Mouse (Mus musculus) megakaryocyte, embryonic 14.5 days (primary cell): Measurements from ENCODE around the gene Rab4b. TPM values are rescaled to one million over a fixed set of nuclear protein-coding genes. Genes with fewer than 3 reads are reported as not detected.

Experiments used
- H3K27me3 ChIP-seq: replicated peaks from 2 replicates; pipeline ENCODE3; 2012; ENCODE audit warnings: inconsistent platforms
- H3K36me3 ChIP-seq: replicated peaks from 2 replicates; pipeline ENCODE3; 2012; ENCODE audit warnings: low read length, inconsistent platforms, mixed read lengths
- H3K4me1 ChIP-seq: 2 replicates; pipeline ENCODE4 v1.6.1; 2012; ENCODE audit warnings: inconsistent platforms
- H3K4me3 ChIP-seq: replicated peaks from 2 replicates; pipeline ENCODE3; 2012; ENCODE audit warnings: moderate library complexity, mild to moderate bottlenecking, inconsistent platforms
- H3K9me3 ChIP-seq: 2 replicates; pipeline ENCODE4 v1.6.1; 2012; ENCODE audit warnings: inconsistent platforms
- FLI1 ChIP-seq: IDR thresholded peaks from 2 replicates; pipeline ENCODE4 v1.6.1; 2012; ENCODE audit warnings: low read length, inconsistent platforms, mixed read lengths
- GATA1 ChIP-seq: IDR thresholded peaks from 3 replicates; pipeline ENCODE4 v1.6.1; 2012; ENCODE audit warnings: mixed read lengths, low read length, inconsistent platforms, borderline replicate concordance
- polyA plus RNA-seq: library from polyadenylated mRNA; stranded (reverse); fragments of >175 nt; gene quantifications from 2 replicates; pipeline ENCODE4 v1.2.3, GENCODE M21; 2012; ENCODE audit warnings: low replicate concordance; ENCODE audit not compliant: insufficient read depth

The Rab4b gene
- polyA plus RNA-seq, 1 experiment, result 700 TPM

DNA sequence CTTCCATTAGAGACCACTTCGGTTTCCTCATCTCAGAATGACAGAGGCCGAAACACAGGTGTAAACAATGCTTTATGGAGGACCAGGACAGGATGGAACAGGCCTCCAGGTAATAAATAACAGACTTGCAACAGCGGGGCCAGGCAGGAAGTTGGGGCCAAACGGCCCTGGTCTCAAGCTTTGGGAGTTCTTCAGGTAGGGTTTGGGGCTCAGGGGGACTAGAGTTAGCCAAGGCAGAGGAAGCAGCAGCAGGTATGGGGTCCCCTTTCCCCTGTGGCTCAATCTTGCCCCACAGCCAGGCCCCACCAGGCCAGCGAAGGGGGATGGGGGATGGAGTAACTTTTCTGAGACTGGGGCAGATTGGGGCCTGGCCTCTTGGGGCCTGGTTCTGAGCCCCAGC lies 10.3 kb downstream of the Rab4b start:
- TF ChIP-seq FLI1, result no peak
- no peak for TF ChIP-seq GATA1
- Histone ChIP-seq H3K36me3 (peaks cover 75% of the 10 kb centered on the region), H3K4me1 (peaks cover 63% of the 10 kb centered on the region), H3K4me3 (no peak overlapping the region), H3K27me3 (no peaks in the 10 kb centered on the region), H3K9me3 (no peaks in the 10 kb centered on the region)

DNA sequence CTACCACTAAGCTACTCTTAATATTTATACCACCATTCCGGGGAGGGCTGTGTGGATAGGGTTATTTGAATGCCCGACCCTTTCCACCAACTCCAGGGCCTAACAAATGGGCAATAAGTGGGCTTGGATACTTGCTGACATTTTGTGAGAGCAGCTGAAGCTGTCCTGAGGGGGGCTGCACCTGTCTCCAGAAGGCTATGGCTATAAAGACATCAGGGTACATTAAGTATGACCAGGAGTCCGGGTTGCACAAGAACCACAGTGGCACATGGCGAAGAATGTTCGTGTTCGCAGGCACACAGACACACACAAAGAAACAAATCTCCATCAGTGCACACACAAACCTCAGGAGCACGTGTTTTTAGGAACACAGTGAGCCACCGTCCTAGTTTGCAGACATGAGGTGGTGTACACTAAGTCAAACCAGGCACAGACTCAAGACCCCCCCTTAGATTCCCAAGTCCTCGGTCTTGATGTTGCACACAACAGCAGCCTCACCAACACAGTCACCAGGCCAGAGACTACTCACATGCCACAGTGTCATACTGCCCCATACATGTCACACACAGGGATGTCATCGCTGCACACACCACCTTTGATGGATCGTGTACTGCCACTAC lies 11.1 kb downstream of the Rab4b start:
- H3K4me1 ChIP-seq, result peaks cover 65% of the 10 kb centered on the region
- TF ChIP-seq GATA1, result no peak
- TF ChIP-seq FLI1, result no peak

DNA sequence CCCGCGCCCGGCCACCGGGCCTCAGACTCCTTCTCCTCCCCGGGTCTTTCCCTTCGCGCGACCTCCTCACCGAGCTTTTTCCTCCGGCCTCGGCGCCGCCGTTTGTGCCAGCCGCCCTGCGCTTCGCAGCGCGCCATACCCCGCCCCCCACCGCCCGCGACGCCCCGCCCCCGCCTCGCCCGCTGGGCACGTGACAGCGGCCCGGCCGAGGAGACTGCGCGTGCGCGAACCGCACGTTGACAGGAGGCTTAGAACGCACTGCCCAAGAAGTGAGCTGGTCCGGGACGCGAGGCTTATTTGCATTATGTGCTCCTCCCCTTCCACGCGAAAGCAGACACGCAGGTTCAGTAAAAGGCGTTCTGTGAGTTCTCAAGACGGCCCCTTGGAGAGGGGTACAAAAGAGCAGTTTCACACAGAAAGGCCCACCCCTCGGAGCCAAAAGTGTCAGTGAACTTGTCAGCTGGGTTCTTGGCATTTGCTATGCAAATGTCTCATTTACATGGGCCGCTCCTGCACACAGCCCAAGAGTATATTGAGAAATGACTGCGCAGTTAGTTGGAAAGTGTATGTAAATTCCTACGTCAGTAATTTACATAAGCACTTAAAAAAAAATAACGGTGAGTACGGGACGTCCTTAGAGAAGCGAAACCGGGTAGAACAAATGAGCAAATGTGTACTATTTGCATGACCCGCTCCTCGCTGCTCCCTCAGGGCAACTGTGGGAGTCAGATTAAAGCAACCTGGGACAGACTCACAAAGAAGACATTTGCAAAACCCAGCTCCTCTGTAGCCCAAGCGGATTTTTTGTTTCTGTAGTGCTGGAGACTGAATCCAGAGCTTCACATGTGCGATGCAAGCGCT lies 11.9 kb downstream of the Rab4b start, which contains the start of gene Egln2:
TSS of gene Egln2 (minus strand) at position 189 of the 861 bp plus-strand sequence.
- TF ChIP-seq FLI1 (no peak), GATA1 (no peak)
- Histone ChIP-seq H3K36me3 (peaks cover 75% of the 10 kb centered on the region), H3K27me3 (no peaks in the 10 kb centered on the region), H3K4me3 (peak within 1 kb of the TSS; percentile 97), H3K4me1 (peaks cover 68% of the 10 kb centered on the region), H3K9me3 (no peaks in the 10 kb centered on the region)

More for the DNA sequence above, 11.1 kb downstream of the Rab4b start:
- no peaks in the 10 kb centered on the region for H3K27me3 ChIP-seq
- H3K4me3 ChIP-seq, result peak overlapping the region; percentile 97
- H3K36me3 ChIP-seq, result peaks cover 75% of the 10 kb centered on the region
- H3K9me3 ChIP-seq, result no peaks in the 10 kb centered on the region

DNA sequence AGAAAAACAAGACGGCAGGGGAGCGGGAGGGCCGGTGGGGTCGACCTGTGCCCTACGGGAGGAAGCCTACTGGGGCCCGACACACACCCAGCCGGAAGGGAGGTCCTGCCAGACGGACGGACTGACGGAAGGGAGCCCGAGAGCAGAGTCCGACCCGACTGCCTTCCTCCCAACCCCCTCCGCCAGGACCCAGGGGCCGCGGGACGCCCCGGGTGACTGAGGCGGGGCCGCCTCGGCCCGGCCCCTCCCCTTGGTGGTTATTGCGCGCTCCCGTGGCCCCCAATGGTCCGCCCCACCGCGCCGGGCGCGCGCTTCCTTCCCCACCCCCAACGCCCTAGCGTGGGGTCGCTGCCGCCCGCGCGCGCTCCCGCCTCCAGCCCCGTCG lies 12.5 kb downstream of the Rab4b start:
- no peak for TF ChIP-seq GATA1
- TF ChIP-seq FLI1, result no peak
- Histone ChIP-seq H3K27me3 (no peaks in the 10 kb centered on the region), H3K9me3 (no peaks in the 10 kb centered on the region), H3K4me1 (peaks cover 70% of the 10 kb centered on the region), H3K4me3 (peak overlapping the region; percentile 97), H3K36me3 (peaks cover 75% of the 10 kb centered on the region)

DNA sequence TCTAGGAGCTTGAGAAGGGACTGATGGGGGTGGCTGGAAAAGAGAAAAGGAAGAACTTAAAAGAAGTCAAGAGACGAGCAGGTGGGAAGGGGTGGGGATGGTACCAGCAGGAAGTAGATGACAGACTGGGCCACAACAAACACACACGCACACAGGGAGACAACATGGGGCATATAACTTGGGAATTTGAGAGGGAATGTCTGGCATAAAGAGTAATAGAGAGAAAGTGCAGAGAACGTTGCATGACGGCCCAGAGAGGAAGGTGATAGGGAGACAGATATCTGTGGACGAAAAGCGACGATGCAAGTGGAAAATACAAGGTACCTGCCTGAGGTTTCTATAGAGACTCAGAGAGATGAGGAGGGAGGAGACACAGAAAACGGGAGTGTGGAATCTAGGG lies 13.0 kb downstream of the Rab4b start:
- Histone ChIP-seq H3K4me3 (peak overlapping the region; percentile 97), H3K4me1 (peaks cover 72% of the 10 kb centered on the region), H3K9me3 (no peaks in the 10 kb centered on the region), H3K27me3 (no peaks in the 10 kb centered on the region), H3K36me3 (peaks cover 75% of the 10 kb centered on the region)
- TF ChIP-seq GATA1 (no peak), FLI1 (no peak)

DNA sequence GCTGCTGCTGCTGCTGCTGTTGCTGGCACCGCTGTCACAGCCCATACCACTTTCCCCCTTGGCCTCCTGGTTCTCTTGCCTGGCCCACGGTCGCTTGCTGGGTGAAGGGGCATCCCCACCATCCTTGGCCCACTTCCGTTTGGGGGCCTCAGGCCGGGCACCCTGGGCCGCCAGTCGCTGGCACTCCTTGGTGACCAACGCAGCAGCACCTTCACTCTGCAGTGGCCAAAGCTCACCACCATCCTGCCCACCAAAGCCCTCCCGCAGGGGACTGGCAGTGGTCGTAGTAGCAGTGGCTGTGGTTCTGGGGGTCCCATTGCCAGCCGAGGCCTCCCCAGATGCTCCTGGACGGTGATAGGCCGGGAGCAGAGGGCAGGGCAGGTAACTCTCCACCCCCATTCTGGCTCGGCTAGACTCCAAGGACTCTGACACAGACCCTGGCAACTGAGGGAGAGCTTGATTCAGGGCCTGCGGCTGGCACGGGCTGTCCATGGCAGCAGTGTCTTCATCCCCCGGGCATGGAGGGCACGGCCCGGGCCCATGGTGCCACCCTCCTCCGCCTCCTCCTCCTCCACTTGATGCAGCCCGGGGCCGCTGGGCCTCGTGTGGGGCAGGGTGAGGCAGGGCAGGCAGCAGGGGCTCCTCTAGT lies 13.6 kb downstream of the Rab4b start:
- Histone ChIP-seq H3K4me1 (peaks cover 75% of the 10 kb centered on the region), H3K27me3 (no peaks in the 10 kb centered on the region), H3K9me3 (no peaks in the 10 kb centered on the region), H3K4me3 (peak overlapping the region; percentile 97), H3K36me3 (peaks cover 75% of the 10 kb centered on the region)
- TF ChIP-seq GATA1, result no peak
- TF ChIP-seq FLI1, result no peak

DNA sequence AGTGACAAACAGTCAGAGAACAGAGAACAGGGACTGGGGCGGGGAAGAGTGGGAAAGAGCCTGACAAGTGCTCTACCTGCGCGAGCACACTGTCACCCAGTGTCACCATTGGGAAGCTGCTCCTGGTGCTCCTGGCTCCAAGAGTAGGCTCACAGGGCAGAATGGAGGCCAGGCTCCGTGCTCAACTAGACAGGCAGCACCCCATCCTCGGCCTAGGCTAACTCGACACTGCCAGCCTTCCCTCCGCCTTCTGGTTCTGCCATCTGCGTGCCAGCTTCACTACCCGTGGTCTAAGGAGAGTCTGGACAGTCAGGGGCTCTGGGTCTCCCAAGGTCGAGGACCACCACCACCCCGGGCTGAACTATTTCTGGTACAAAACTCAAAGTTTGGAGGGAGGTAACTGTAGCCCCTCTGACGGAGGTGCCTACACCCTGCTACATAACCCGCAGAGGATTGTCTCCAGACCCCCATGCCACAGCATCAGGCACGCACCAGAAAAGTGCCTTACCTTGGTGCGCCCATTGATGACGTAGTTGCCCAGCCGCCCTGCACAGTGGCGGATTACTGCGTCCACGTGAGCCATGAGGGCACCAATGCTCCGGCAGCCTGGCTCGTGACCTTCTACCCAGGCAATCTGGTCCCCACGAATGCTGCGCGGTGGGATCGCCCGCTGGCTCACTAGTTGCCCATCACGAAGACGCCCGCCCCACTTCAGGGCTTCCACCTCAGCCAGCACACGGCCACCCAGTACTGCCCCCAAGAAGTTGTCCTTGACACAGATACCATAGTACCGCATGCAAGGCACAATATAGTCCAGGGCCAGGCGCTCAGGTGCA lies 14.4 kb downstream of the Rab4b start:
- TF ChIP-seq GATA1, result no peak
- TF ChIP-seq FLI1, result no peak
- Histone ChIP-seq H3K4me1 (peaks cover 83% of the 10 kb centered on the region), H3K36me3 (peaks cover 75% of the 10 kb centered on the region), H3K9me3 (no peaks in the 10 kb centered on the region), H3K27me3 (no peaks in the 10 kb centered on the region), H3K4me3 (peak overlapping the region; percentile 97)

DNA sequence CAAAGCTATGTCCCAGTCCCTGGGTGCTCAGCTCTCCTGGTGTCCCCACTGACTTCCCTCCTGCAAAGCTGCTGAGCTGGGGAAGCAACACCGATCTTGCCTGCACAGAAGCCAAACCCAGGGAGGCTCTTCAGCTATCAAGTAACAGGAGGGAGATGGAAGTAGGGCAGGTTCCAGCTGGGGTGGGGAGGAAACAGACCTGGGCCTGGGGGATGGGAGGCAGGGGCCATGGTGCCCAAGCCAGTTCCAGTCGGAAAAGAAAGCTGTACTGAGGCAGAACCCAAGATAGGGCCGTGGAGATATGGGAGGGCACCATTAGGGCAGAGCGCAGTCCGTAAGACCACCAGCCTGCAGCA lies 15.3 kb downstream of the Rab4b start:
- peaks cover 84% of the 10 kb centered on the region for H3K4me1 ChIP-seq
- peaks cover 76% of the 10 kb centered on the region for H3K36me3 ChIP-seq
- peak overlapping the region; percentile 71 for H3K4me3 ChIP-seq
- no peaks in the 10 kb centered on the region for H3K9me3 ChIP-seq
- TF ChIP-seq GATA1 (no peak), FLI1 (no peak)
- H3K27me3 ChIP-seq, result no peaks in the 10 kb centered on the region

DNA sequence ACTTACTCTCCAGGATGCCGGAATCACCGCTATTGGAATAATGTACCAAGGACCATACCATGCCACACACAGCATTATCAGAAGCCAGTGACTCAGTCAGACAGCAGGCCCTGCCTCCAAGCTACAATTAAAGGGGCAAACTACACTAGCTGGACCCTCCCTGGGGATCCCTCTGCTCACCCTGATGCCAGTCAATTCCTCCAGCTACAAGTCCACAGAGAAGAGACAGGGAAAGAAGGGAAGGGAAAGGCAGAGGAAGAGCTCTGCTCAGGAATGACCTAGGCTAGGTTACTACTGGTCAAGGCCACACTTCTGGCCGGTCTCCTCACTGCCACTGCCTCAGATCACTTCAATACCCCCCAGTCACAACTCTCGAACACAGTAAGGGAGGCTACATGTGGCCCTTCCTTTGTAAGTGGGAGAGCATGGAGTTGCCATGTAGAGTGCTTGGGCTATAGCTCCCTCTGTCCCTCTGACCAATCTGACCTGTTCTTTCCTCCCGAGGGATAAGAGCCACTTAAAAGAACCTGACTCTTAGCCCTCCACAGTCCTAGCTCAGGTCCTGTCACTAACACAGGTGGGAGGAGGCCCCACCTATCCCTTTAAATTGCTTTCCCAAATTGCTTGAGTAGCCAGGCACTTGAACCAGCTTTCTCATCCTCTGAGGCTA lies 15.8 kb downstream of the Rab4b start:
- Histone ChIP-seq H3K9me3 (no peaks in the 10 kb centered on the region), H3K4me3 (peak overlapping the region; percentile 71), H3K27me3 (no peaks in the 10 kb centered on the region), H3K36me3 (peaks cover 76% of the 10 kb centered on the region), H3K4me1 (peaks cover 84% of the 10 kb centered on the region)
- TF ChIP-seq FLI1, result no peak
- TF ChIP-seq GATA1, result no peak

DNA sequence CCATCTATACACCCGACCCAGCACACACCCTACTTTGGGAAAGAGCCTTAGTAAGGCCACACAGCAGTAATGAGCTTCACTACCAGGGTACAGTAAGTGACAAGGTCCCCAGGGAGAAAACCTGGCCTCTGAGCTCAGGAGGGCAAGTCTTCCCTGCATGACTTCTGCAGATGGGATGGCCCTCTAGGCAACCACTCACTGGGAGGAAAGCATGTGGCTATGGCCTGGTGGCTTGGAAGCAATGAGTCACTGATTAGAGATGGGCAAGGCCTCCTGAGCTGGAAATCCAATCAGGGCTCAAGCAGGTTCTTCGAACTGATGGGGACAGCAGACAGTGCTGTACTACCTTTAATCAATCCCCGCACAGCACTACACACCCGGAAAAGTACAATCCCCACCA lies 17.0 kb downstream of the Rab4b start:
- Histone ChIP-seq H3K4me1 (peaks cover 84% of the 10 kb centered on the region), H3K36me3 (peaks cover 85% of the 10 kb centered on the region), H3K27me3 (no peaks in the 10 kb centered on the region), H3K9me3 (no peaks in the 10 kb centered on the region), H3K4me3 (no peak overlapping the region)
- no peak for TF ChIP-seq FLI1
- no peak for TF ChIP-seq GATA1
